Mouse (Mus musculus): Measurements from ENCODE around the gene Polr2a.

- TF ChIP-seq POLR2A (IDR thresholded peaks at IDR 0.05; ENCODE audit: borderline replicate concordance, control insufficient read depth, low read depth, low read length) (no peak), CTCF (IDR thresholded peaks at IDR 0.05; ENCODE audit: control insufficient read depth, insufficient read depth, low read length) (peak; percentile 31; the same call in 1 of the 2 replicates)
These were observed 5.1 kb upstream of the Polr2a start for GRCm38 (mm10) chr11:69763551-69763950.
